In the genomic region with DNA sequence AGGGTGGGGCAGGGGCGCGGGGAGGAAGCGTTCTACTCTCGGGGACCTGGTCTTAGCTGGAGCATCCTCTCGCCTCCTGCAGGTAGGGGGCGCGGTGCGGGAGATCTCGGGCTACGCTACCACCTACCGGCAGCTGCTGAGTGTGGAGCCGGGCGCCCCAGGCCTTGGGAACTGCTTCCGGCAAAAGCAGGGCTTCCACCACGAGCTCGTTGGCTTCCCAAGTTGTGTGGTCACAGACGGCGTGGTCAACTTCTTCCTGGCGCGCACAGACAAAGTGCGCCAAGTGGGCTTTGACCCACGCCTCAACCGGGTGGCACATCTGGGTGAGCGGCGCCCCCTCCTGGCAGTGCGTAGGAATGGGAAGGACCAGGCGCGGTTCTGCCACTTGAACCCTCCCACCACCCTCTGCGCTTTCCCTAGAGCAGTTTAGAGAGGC, we compare ENCODE assay signal across 8 mouse cellular contexts. TPM values are rescaled to one million over a fixed set of nuclear protein-coding genes. Genes with fewer than 3 reads are reported as not detected.
DNase-seq lines count a peak whose midpoint lies in the region; ATAC-seq and TF ChIP-seq lines count a peak whose summit lies in the region.

No protein-coding gene starts in this region.

- no peak overlapping the region for H3K27ac ChIP-seq in liver, postnatal 0 days (ENCODE audit: low read depth)
- no peak overlapping the region for H3K27ac ChIP-seq in neural tube, embryonic 12.5 days
- no peak overlapping the region for H3K27ac ChIP-seq in thymus, adult 2 months (ENCODE audit: control insufficient read depth, insufficient read depth, low read length)

- H3K36me3 ChIP-seq in liver, postnatal 0 days (replicated peaks; ENCODE audit: insufficient read depth, low read length), result peaks cover 16% of the 10 kb centered on the region
- H3K36me3 ChIP-seq in neural tube, embryonic 12.5 days, result no peaks in the 10 kb centered on the region
- H3K36me3 ChIP-seq in thymus, adult 2 months (ENCODE audit: control insufficient read depth, insufficient read depth, low read length), result peaks cover 15% of the 10 kb centered on the region; the same call in 1 of the 2 replicates

- peak; percentile 94 for TF ChIP-seq CTCF in liver, postnatal 0 days (IDR thresholded peaks at IDR 0.05; ENCODE audit: low read depth)
- TF ChIP-seq CTCF in thymus, adult 2 months (IDR thresholded peaks at IDR 0.05; ENCODE audit: borderline replicate concordance, control insufficient read depth, extremely low read depth, insufficient read depth, low read length, poor library complexity), result peak; percentile 100

- peak; percentile 78 for ATAC-seq in common myeloid progenitor, adult 5-6 weeks (replicated peaks; ENCODE audit: low read depth, poor library complexity, severe bottlenecking)
- ATAC-seq in liver, postnatal 0 days, result peak; percentile 66
- ATAC-seq in neural tube, embryonic 12.5 days (ENCODE audit: low FRiP score, low read depth), result peak; percentile 27

- no peak for TF ChIP-seq POLR2A in thymus, adult 2 months (IDR thresholded peaks at IDR 0.05; ENCODE audit: control insufficient read depth, extremely low read depth, insufficient read depth, low read length, poor library complexity)

- intact Hi-C loops in left cerebral cortex, postnatal 4 days (cut with DNase I), result no loop called here

- DNase-seq in left cerebral cortex, postnatal 4 days, result peak; percentile 67
- DNase-seq in left cerebral cortex, adult 18-20 months (ENCODE audit: low spot score in 2 of 2), result no peak
- DNase-seq in heart, adult 18-20 months, result peak; percentile 73 to 82
- peak; percentile 76 for DNase-seq in kidney, adult 11 months
- peak; percentile 88 for DNase-seq in liver, postnatal 0 days
- DNase-seq in thymus, adult 2 months, result peak; percentile 86

- no peaks in the 10 kb centered on the region for H3K9me3 ChIP-seq in liver, postnatal 0 days (ENCODE audit: low read length)
- no peaks in the 10 kb centered on the region for H3K9me3 ChIP-seq in neural tube, embryonic 12.5 days

- H3K4me2 ChIP-seq in liver, postnatal 0 days (ENCODE audit: low read depth, low read length), result peak overlapping the region; percentile 74
- H3K4me2 ChIP-seq in neural tube, embryonic 12.5 days (replicated peaks), result peak overlapping the region; percentile 51

- H3K9ac ChIP-seq in liver, postnatal 0 days (replicated peaks), result peak overlapping the region; percentile 13; the same call in 1 of the 2 replicates
- H3K9ac ChIP-seq in neural tube, embryonic 12.5 days, result no peak overlapping the region

- H3K4me1 ChIP-seq in liver, postnatal 0 days (ENCODE audit: insufficient read depth), result peaks cover 19% of the 10 kb centered on the region
- H3K4me1 ChIP-seq in neural tube, embryonic 12.5 days, result peaks cover 23% of the 10 kb centered on the region
- peaks cover 16% of the 10 kb centered on the region for H3K4me1 ChIP-seq in thymus, adult 2 months (replicated peaks; ENCODE audit: control insufficient read depth, insufficient read depth, low read length)

- 3% methylated on average over 29 of the region's 29 CpGs for WGBS in liver, postnatal 0 days (ENCODE audit: insufficient replicate concordance)
- WGBS in neural tube, embryonic 12.5 days, result 2% methylated on average over 29 of the region's 29 CpGs
- 8% methylated on average over 29 of the region's 29 CpGs for WGBS in thymus, adult 2 months

- peak; percentile 16; the same call in 1 of the 2 replicates for TF ChIP-seq EP300 in liver, postnatal 0 days (IDR thresholded peaks at IDR 0.05; ENCODE audit: low read depth)

- 0 out of 2 replicates have a peak, but pooled peaks cover 3% of the 10 kb centered on the region for H3K27me3 ChIP-seq in liver, postnatal 0 days (ENCODE audit: insufficient read depth, low read length)
- H3K27me3 ChIP-seq in neural tube, embryonic 12.5 days (replicated peaks), result peaks cover 60% of the 10 kb centered on the region
- no peaks in the 10 kb centered on the region for H3K27me3 ChIP-seq in thymus, adult 2 months (ENCODE audit: control insufficient read depth, insufficient read depth, low read length)

- peak overlapping the region; percentile 43 for H3K4me3 ChIP-seq in liver, postnatal 0 days (ENCODE audit: low read depth, low read length)
- peak overlapping the region; percentile 15 for H3K4me3 ChIP-seq in neural tube, embryonic 12.5 days
- H3K4me3 ChIP-seq in thymus, adult 2 months (ENCODE audit: control insufficient read depth, insufficient read depth, low read length), result peak overlapping the region; percentile 41

RNA-seq across cellular contexts. Expression of a gene that starts 5.8 kb away (rescaled TPM):
- total RNA-seq in left cerebral cortex, postnatal 4 days (2021), result 100 to 1,000 TPM in 1 of 2 experiments, 10 to 100 TPM in 1; 99.8 to 109 TPM
- total RNA-seq in left cerebral cortex, adult 18-20 months (2021), result 100 to 1,000 TPM; 119 to 130 TPM
- total RNA-seq in common myeloid progenitor, adult 5-6 weeks (2017), result 56.5 TPM in 2 replicates
- total RNA-seq in heart, adult 18-20 months (2021), result 1 to 10 TPM; 1.8 to 7.9 TPM
- polyA plus RNA-seq in liver, postnatal 0 days (2015; fragmentation: Nextera tagmentation; extraction: Ambion mirVana), result 27.2 and 32.2 TPM in 2 replicates
- polyA plus RNA-seq in neural tube, embryonic 12.5 days (2016; fragmentation: Nextera tagmentation; extraction: Ambion mirVana), result 29.2 and 31.5 TPM in 2 replicates
- 196 and 239 TPM in 2 replicates for polyA plus RNA-seq in thymus, adult 2 months (2012; rRNA removed)

RNA-seq across cellular contexts. Expression of a gene that starts 9.6 kb away (rescaled TPM):
- total RNA-seq in left cerebral cortex, postnatal 4 days (2021), result under 1 TPM; 0.83 to 0.88 TPM
- total RNA-seq in left cerebral cortex, adult 18-20 months (2021), result 1 to 10 TPM; 4.3 to 4.6 TPM
- total RNA-seq in common myeloid progenitor, adult 5-6 weeks (2017), result 0.78 and 1.0 TPM in 2 replicates
- 1 to 10 TPM; 8.0 to 9.2 TPM for total RNA-seq in heart, adult 18-20 months (2021)
- 2.0 TPM in 2 replicates for polyA plus RNA-seq in liver, postnatal 0 days (2015; fragmentation: Nextera tagmentation; extraction: Ambion mirVana)
- 1.5 and 1.8 TPM in 2 replicates for polyA plus RNA-seq in neural tube, embryonic 12.5 days (2016; fragmentation: Nextera tagmentation; extraction: Ambion mirVana)
- polyA plus RNA-seq in thymus, adult 2 months (2012; rRNA removed), result 3.6 and 6.4 TPM in 2 replicates

RNA-seq across cellular contexts. Expression of a gene that starts 19.0 kb away (rescaled TPM):
- 10 to 100 TPM; 70.5 to 75.6 TPM for total RNA-seq in left cerebral cortex, postnatal 4 days (2021)
- 100 to 1,000 TPM; 163 to 215 TPM for total RNA-seq in left cerebral cortex, adult 18-20 months (2021)
- total RNA-seq in common myeloid progenitor, adult 5-6 weeks (2017), result 9.7 and 16.4 TPM in 2 replicates
- total RNA-seq in heart, adult 18-20 months (2021), result 10 to 100 TPM in 1 of 2 experiments, 1 to 10 TPM in 1; 8.9 to 10.1 TPM
- polyA plus RNA-seq in liver, postnatal 0 days (2015; fragmentation: Nextera tagmentation; extraction: Ambion mirVana), result 1.9 and 2.6 TPM in 2 replicates
- polyA plus RNA-seq in neural tube, embryonic 12.5 days (2016; fragmentation: Nextera tagmentation; extraction: Ambion mirVana), result 43.3 and 43.6 TPM in 2 replicates
- polyA plus RNA-seq in thymus, adult 2 months (2012; rRNA removed), result 4.2 and 5.6 TPM in 2 replicates

RNA-seq across cellular contexts. Expression of a gene that starts 24.7 kb away (rescaled TPM):
- total RNA-seq in left cerebral cortex, postnatal 4 days (2021), result 100 to 1,000 TPM; 184 to 207 TPM
- 100 to 1,000 TPM; 198 to 222 TPM for total RNA-seq in left cerebral cortex, adult 18-20 months (2021)
- total RNA-seq in common myeloid progenitor, adult 5-6 weeks (2017), result 29.7 and 36.7 TPM in 2 replicates
- total RNA-seq in heart, adult 18-20 months (2021), result 10 to 100 TPM; 18.1 to 21.2 TPM
- polyA plus RNA-seq in liver, postnatal 0 days (2015; fragmentation: Nextera tagmentation; extraction: Ambion mirVana), result 8.8 and 8.9 TPM in 2 replicates
- 189 and 199 TPM in 2 replicates for polyA plus RNA-seq in neural tube, embryonic 12.5 days (2016; fragmentation: Nextera tagmentation; extraction: Ambion mirVana)
- 222 and 263 TPM in 2 replicates for polyA plus RNA-seq in thymus, adult 2 months (2012; rRNA removed)

RNA-seq across cellular contexts. Expression of a gene that starts 40.5 kb away (rescaled TPM):
- 10 to 100 TPM; 23.8 to 25.0 TPM for total RNA-seq in left cerebral cortex, postnatal 4 days (2021)
- total RNA-seq in left cerebral cortex, adult 18-20 months (2021), result 100 to 1,000 TPM; 116 to 121 TPM
- total RNA-seq in common myeloid progenitor, adult 5-6 weeks (2017), result 15.7 and 18.7 TPM in 2 replicates
- 10 to 100 TPM; 30.3 to 30.8 TPM for total RNA-seq in heart, adult 18-20 months (2021)
- polyA plus RNA-seq in liver, postnatal 0 days (2015; fragmentation: Nextera tagmentation; extraction: Ambion mirVana), result 14.7 and 17.7 TPM in 2 replicates
- polyA plus RNA-seq in neural tube, embryonic 12.5 days (2016; fragmentation: Nextera tagmentation; extraction: Ambion mirVana), result 22.0 and 22.4 TPM in 2 replicates
- 34.4 and 36.1 TPM in 2 replicates for polyA plus RNA-seq in thymus, adult 2 months (2012; rRNA removed)

Comparison
In these comparisons a context has a peak if more than half of its experiments do, and no peak if none do; other contexts are left out.
1. DNase-seq: peak in left cerebral cortex, postnatal 4 days (single experiment), heart, adult 18-20 months (2 of 2), kidney, adult 11 months (single experiment), liver, postnatal 0 days (single experiment) and thymus, adult 2 months (single experiment); none in left cerebral cortex, adult 18-20 months (0 of 2).
2. ATAC-seq: peak in every context shown above with its lines; median percentile 78 in common myeloid progenitor, adult 5-6 weeks; 66 in liver, postnatal 0 days; 27 in neural tube, embryonic 12.5 days.
3. Peak in every context shown above with its lines, with median percentiles within 50 percentile points of each other: H3K4me3 ChIP-seq.